In genomic region chr1:169586361-169586760, GRCm38 (mm10) we compare ENCODE assay signal across 23 mouse cellular contexts. TPM values are rescaled to one million over a fixed set of nuclear protein-coding genes. Genes with fewer than 3 reads are reported as not detected.
DNase-seq lines count a peak whose midpoint lies in the region; ATAC-seq and TF ChIP-seq lines count a peak whose summit lies in the region.
"Had no signal": no experiment of that assay in that cellular context is flagged by ENCODE, and none has a peak within 500 bp of the region (broad histone marks: within the 10 kb centered on the region; RNA-seq: fewer than 3 reads in every experiment).

No protein-coding gene starts in this region.

- H3K36me3 ChIP-seq in forebrain, embryonic 14.5 days (ENCODE audit: control insufficient read depth, insufficient read depth, low read length): no peaks in the 10 kb centered on the region
- no peaks in the 10 kb centered on the region for H3K36me3 ChIP-seq in forebrain, embryonic 10.5 days (replicated peaks)
- H3K36me3 ChIP-seq in heart, adult 2 months (ENCODE audit: control insufficient read depth, insufficient read depth, low read length): no peaks in the 10 kb centered on the region
- H3K36me3 ChIP-seq: embryonic facial prominence, embryonic 10.5 days; forebrain, embryonic 15.5 days; G1E; hindbrain, embryonic 12.5 days had no signal

- intact Hi-C loops in heart, adult 2 months (cut with DNase I): no loop called here
- intact Hi-C loops in heart, postnatal 36 days (cut with DNase I): no loop called here

- DNase-seq in forebrain, embryonic 14.5 days (ENCODE audit: low spot score): peak; percentile 1
- no peak for DNase-seq in forebrain, embryonic 10.5 days (ENCODE audit: extremely low spot score, low spot score)
- peak in 1 of 2 experiments; percentile 31 for DNase-seq in heart, adult 2 months
- no peak for DNase-seq in heart, postnatal 36 days
- DNase-seq in layer of hippocampus, adult 2 months (ENCODE audit: low spot score in 2 of 2): no peak
- DNase-seq in layer of hippocampus, postnatal 14 days (ENCODE audit: low spot score in 2 of 2): no peak
- peak; percentile 23 for DNase-seq in skeletal muscle tissue, adult 2 months (ENCODE audit: low read depth, low spot score)
- no peak for DNase-seq in adrenal gland, adult 2 months
- DNase-seq: adrenal gland, postnatal 10 days; B cell, adult 2 months; cerebellum, adult 18-20 months; cerebellum, adult 9-11 months; cerebellum, postnatal 36 days; gastrocnemius, postnatal 14 days; kidney, adult 8-10 months had no signal

- no peaks in the 10 kb centered on the region for H3K9me3 ChIP-seq in forebrain, embryonic 14.5 days (replicated peaks; ENCODE audit: control insufficient read depth, low read length)
- no peaks in the 10 kb centered on the region for H3K9me3 ChIP-seq in forebrain, embryonic 10.5 days
- H3K9me3 ChIP-seq: embryonic facial prominence, embryonic 10.5 days; forebrain, embryonic 15.5 days; G1E; hindbrain, embryonic 12.5 days had no signal

- H3K4me3 ChIP-seq in forebrain, embryonic 14.5 days (ENCODE audit: low read depth, low read length): no peak overlapping the region
- no peak overlapping the region for H3K4me3 ChIP-seq in forebrain, embryonic 10.5 days
- no peak overlapping the region for H3K4me3 ChIP-seq in heart, adult 2 months
- H3K4me3 ChIP-seq in layer of hippocampus, adult 2 months: no peak overlapping the region
- H3K4me3 ChIP-seq: embryonic facial prominence, embryonic 10.5 days; forebrain, embryonic 15.5 days; hindbrain, embryonic 12.5 days had no signal

- H3K79me2 ChIP-seq in heart, adult 2 months (replicated peaks; ENCODE audit: control insufficient read depth, insufficient read depth, low read length): no peaks in the 10 kb centered on the region

- no peaks in the 10 kb centered on the region for H3K4me1 ChIP-seq in forebrain, embryonic 14.5 days (ENCODE audit: control insufficient read depth, insufficient read depth, low read length)
- peaks cover 21% of the 10 kb centered on the region for H3K4me1 ChIP-seq in forebrain, embryonic 10.5 days
- no peaks in the 10 kb centered on the region for H3K4me1 ChIP-seq in heart, adult 2 months (ENCODE audit: control insufficient read depth, insufficient read depth, low read length)
- H3K4me1 ChIP-seq: embryonic facial prominence, embryonic 10.5 days; hindbrain, embryonic 12.5 days had no signal

- WGBS in forebrain, embryonic 14.5 days: 35% methylated on average over 2 of the region's 2 CpGs
- 67% methylated on average over 2 of the region's 2 CpGs for WGBS in forebrain, embryonic 10.5 days
- WGBS in heart, adult 2 months: 57% methylated on average over 2 of the region's 2 CpGs

- no peak for ATAC-seq in forebrain, embryonic 14.5 days
- ATAC-seq: CD4-positive, CD25-positive, alpha-beta regulatory T cell, adult 4 months; forebrain, embryonic 15.5 days; hindbrain, embryonic 16.5 days; inflammation-experienced regulatory T-cells, adult 6 months; intestine, postnatal 0 days had no signal

- TF ChIP-seq CTCF in heart, adult 2 months (IDR thresholded peaks at IDR 0.05): no peak
- no peak for TF ChIP-seq CTCF in layer of hippocampus, adult 2 months (conservative IDR thresholded peaks at IDR 0.05)

- no peak overlapping the region for H3K9ac ChIP-seq in forebrain, embryonic 14.5 days (ENCODE audit: low read length)
- H3K9ac ChIP-seq in heart, adult 2 months (ENCODE audit: low read depth, low read length): no peak overlapping the region
- H3K9ac ChIP-seq: forebrain, embryonic 15.5 days; hindbrain, embryonic 12.5 days had no signal

- H3K27me3 ChIP-seq in forebrain, embryonic 14.5 days (replicated peaks; ENCODE audit: control insufficient read depth, insufficient read depth, low read length): no peaks in the 10 kb centered on the region
- no peaks in the 10 kb centered on the region for H3K27me3 ChIP-seq in forebrain, embryonic 10.5 days (ENCODE audit: poor library complexity, severe bottlenecking)
- H3K27me3 ChIP-seq in heart, adult 2 months (ENCODE audit: control insufficient read depth, insufficient read depth, low read length): no peaks in the 10 kb centered on the region
- H3K27me3 ChIP-seq: forebrain, embryonic 15.5 days; hindbrain, embryonic 12.5 days had no signal

- TF ChIP-seq EP300 in heart, adult 2 months (IDR thresholded peaks at IDR 0.05; ENCODE audit: insufficient read depth, low read depth, low read length): no peak

- no peak overlapping the region for H3K27ac ChIP-seq in forebrain, embryonic 14.5 days (ENCODE audit: low read depth, low read length)
- H3K27ac ChIP-seq in forebrain, embryonic 10.5 days: no peak overlapping the region
- peak overlapping the region; percentile 47 for H3K27ac ChIP-seq in heart, adult 2 months
- peak overlapping the region; percentile 23; the same call in 1 of the 2 replicates for H3K27ac ChIP-seq in layer of hippocampus, adult 2 months
- H3K27ac ChIP-seq: embryonic facial prominence, embryonic 10.5 days; forebrain, embryonic 15.5 days; hindbrain, embryonic 12.5 days had no signal

- TF ChIP-seq POLR2A in heart, adult 2 months (IDR thresholded peaks at IDR 0.05; ENCODE audit: insufficient read depth, low read depth, low read length): 0 out of 2 replicates have a peak, but pooled peaks have one; percentile 16

- no peak overlapping the region for H3K4me2 ChIP-seq in forebrain, embryonic 14.5 days (ENCODE audit: low read length)
- H3K4me2 ChIP-seq: forebrain, embryonic 15.5 days; hindbrain, embryonic 12.5 days had no signal

RNA-seq across cellular contexts. Expression of gene Nuf2, which starts 55.1 kb away (rescaled TPM):
- polyA plus RNA-seq in forebrain, embryonic 14.5 days (2014; fragmentation: Nextera tagmentation; extraction: Ambion mirVana): 38.4 and 42.3 TPM in 2 replicates
- 95.4 and 96.4 TPM in 2 replicates for polyA plus RNA-seq in forebrain, embryonic 10.5 days (2016; fragmentation: Nextera tagmentation; extraction: Ambion mirVana)
- total RNA-seq in heart, adult 2 months (2021): under 1 TPM; 0.13 to 0.25 TPM
- 0.12 and 0.18 TPM in 2 replicates for polyA plus RNA-seq in heart, adult 2 months (2012; rRNA removed)
- under 1 TPM; 0.78 to 0.87 TPM for total RNA-seq in heart, postnatal 36 days (2021)
- total RNA-seq in layer of hippocampus, adult 2 months (2021): 1 to 10 TPM; 3.2 to 4.1 TPM
- total RNA-seq in layer of hippocampus, postnatal 14 days (2021): 1 to 10 TPM; 4.1 to 6.2 TPM
- total RNA-seq in adrenal gland, adult 2 months (2021): 1 to 10 TPM; 1.0 to 2.0 TPM
- polyA plus RNA-seq in adrenal gland, adult 2 months (2012; rRNA removed): 0.11 and 0.13 TPM in 2 replicates

Comparison
In these comparisons a context has a peak if more than half of its experiments do, and no peak if none do; other contexts are left out.
1. DNase-seq: peak in forebrain, embryonic 14.5 days (single experiment) and skeletal muscle tissue, adult 2 months (single experiment); none in forebrain, embryonic 10.5 days (single experiment), heart, postnatal 36 days (0 of 2), layer of hippocampus, adult 2 months (0 of 2), layer of hippocampus, postnatal 14 days (0 of 2) and adrenal gland, adult 2 months (single experiment).
2. H3K27ac ChIP-seq: peak in heart, adult 2 months (single experiment) and layer of hippocampus, adult 2 months (single experiment); none in forebrain, embryonic 14.5 days (single experiment) and forebrain, embryonic 10.5 days (single experiment).